Mouse (Mus musculus) heart, postnatal 0 days (tissue): ENCODE measurements at regions not wholly inside any gene's neighbourhood (a gene's known extent, or its start where the extent isn't known, plus 50 kb on each side); places are given as distances from the start of the nearest gene placed in this dataset.

Experiments
- ATAC-seq: fragments of 200-750 bp; cut with Nextera tagmentation; 2 replicates; pipeline ENCODE4 v1.8.0; 2017; ENCODE audit warnings: low read depth, moderate number of reproducible peaks, moderate library complexity; ENCODE audit not compliant: insufficient read depth
- DNase-seq: peaks from one replicate; pipeline ENCODE4 v3.0.0-alpha.2; 2016; ENCODE audit warnings: low spot score
- H3K27ac ChIP-seq: fragments of 300-500 bp; sonication (generic); 2 replicates; pipeline ENCODE4 v1.5.1; 2014; ENCODE audit warnings: low read depth, mild to moderate bottlenecking
- H3K27me3 ChIP-seq: fragments of 300-500 bp; sonication (generic); 2 replicates; pipeline ENCODE4 v1.6.1; 2014; ENCODE audit warnings: low read length, mixed read lengths; ENCODE audit not compliant: control insufficient read depth, insufficient read depth
- H3K36me3 ChIP-seq: fragments of 300-500 bp; sonication (generic); replicated peaks from 2 replicates; pipeline ENCODE4 v1.6.1; 2014; ENCODE audit warnings: low read length, mixed read lengths; ENCODE audit not compliant: control insufficient read depth, insufficient read depth
- H3K4me1 ChIP-seq: fragments of 300-500 bp; sonication (generic); 2 replicates; pipeline ENCODE4 v1.6.1; 2014; ENCODE audit warnings: antibody characterized with exemption; ENCODE audit not compliant: control insufficient read depth, insufficient read depth
- H3K4me2 ChIP-seq: fragments of 300-500 bp; sonication (generic); 2 replicates; pipeline ENCODE4 v1.6.1; 2014; ENCODE audit warnings: low read depth, mild to moderate bottlenecking, low read length, moderate library complexity
- H3K4me3 ChIP-seq: fragments of 300-500 bp; sonication (generic); 2 replicates; pipeline ENCODE4 v1.5.1; 2014; ENCODE audit warnings: low read depth, low read length
- H3K9ac ChIP-seq: fragments of 300-500 bp; sonication (generic); replicated peaks from 2 replicates; pipeline ENCODE4 v1.6.1; 2014; ENCODE audit warnings: low read depth, low read length, mixed read lengths
- H3K9me3 ChIP-seq: fragments of 300-500 bp; sonication (generic); replicated peaks from 2 replicates; pipeline ENCODE4 v1.6.1; 2016; ENCODE audit warnings: low read length; ENCODE audit not compliant: control insufficient read depth
- CTCF ChIP-seq: IDR thresholded peaks from 2 replicates; pipeline ENCODE4 v1.5.1; 2016; ENCODE audit warnings: antibody characterized with exemption, control low read depth, low read depth
- EP300 ChIP-seq: IDR thresholded peaks from 2 replicates; pipeline ENCODE4 v1.6.1; 2016; ENCODE audit warnings: antibody characterized with exemption, low read depth
- WGBS: fragments of 180-500 bp; shearing (Covaris S2); extraction: QIAGEN DNeasy Blood & Tissue Kit; methylation state at CpG from one replicate; pipeline ENCODE4 v1.1.7; 2014; 5-methylcytosine and 5-hydroxymethylcytosine counted together

DNA sequence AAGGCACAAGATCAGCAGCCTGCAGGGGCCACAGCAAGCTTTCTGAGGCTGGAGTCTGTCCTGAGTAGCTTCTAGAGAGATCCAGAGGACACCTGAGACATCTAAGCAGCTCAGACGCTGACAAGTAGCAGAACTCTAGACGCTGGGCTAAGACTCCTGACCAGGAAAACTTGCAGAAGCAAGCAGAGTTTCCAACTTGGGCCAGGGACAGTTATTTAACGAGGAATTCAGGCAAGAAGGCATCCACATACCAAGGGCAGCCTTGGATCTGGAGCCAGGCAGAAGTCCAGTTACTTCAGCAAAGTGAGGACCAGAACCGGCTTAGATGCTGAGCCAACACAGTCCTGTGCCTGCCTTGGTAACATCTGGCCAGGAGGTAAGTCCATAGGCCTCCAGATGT is 117.8 kb downstream of the Utp6 start:
- DNase-seq (no peak), ATAC-seq (no peak)
- WGBS = 76% methylated on average over 4 of the region's 4 CpGs
- Histone ChIP-seq H3K4me2 (no peak overlapping the region), H3K27me3 (no peaks in the 10 kb centered on the region), H3K4me3 (no peak overlapping the region), H3K4me1 (no peaks in the 10 kb centered on the region), H3K9me3 (no peaks in the 10 kb centered on the region), H3K36me3 (no peaks in the 10 kb centered on the region), H3K9ac (no peak overlapping the region), H3K27ac (no peak overlapping the region)
- TF ChIP-seq CTCF (no peak), EP300 (no peak)

DNA sequence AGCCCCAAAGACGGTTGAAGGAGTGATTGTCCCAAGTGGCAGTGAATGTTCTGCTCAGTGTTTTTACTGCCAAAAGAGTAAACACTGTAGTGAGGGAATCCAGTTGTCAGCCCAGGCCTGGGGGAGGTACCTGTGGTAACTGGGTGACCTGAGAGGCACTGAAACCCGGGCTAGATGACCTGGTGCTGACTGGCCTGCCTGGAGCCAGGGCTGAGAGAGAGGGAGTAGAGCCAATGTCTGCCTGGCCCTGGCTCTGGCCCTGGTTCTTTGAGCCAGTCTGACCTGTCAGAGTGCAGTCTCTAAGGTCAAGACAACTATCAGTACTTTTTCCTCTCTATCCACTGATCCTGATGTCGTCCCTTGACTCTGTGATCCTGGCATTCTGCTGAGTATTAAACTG is 119.2 kb downstream of the Utp6 start:
- no peak overlapping the region for H3K27ac ChIP-seq
- no peaks in the 10 kb centered on the region for H3K27me3 ChIP-seq
- DNase-seq (no peak), ATAC-seq (no peak)
- no peaks in the 10 kb centered on the region for H3K36me3 ChIP-seq
- WGBS = 54% methylated on average over 3 of the region's 3 CpGs
- H3K4me2 ChIP-seq = no peak overlapping the region
- TF ChIP-seq EP300 = no peak
- TF ChIP-seq CTCF = no peak
- no peaks in the 10 kb centered on the region for H3K4me1 ChIP-seq
- no peaks in the 10 kb centered on the region for H3K9me3 ChIP-seq
- no peak overlapping the region for H3K4me3 ChIP-seq
- H3K9ac ChIP-seq = no peak overlapping the region

DNA sequence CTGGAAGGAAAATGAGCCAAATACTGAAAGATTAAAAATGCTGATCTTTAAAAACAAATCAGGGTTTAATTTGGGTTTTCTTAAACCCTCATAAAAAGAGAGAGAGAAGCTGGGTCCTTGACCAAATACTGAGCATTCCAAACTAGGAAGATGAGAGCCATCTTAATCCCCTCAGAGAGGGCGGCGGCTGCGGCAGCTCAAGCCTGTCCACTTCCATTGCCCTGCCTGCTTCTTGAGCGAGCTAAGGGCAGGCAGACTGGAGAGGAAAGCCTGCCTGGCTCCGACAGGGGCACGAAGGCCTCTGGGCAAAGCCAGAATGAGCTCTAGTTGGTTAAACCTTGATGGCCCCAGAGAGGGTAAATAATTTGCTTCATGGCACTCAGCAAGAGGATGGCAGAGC is 122.2 kb downstream of the Utp6 start:
- Histone ChIP-seq H3K36me3 (no peaks in the 10 kb centered on the region), H3K27me3 (no peaks in the 10 kb centered on the region), H3K27ac (no peak overlapping the region), H3K4me2 (no peak overlapping the region), H3K4me3 (no peak overlapping the region), H3K4me1 (peaks cover 9% of the 10 kb centered on the region), H3K9me3 (no peaks in the 10 kb centered on the region), H3K9ac (no peak overlapping the region)
- WGBS = 83% methylated on average over 6 of the region's 6 CpGs
- no peak for ATAC-seq
- TF ChIP-seq EP300 = no peak
- TF ChIP-seq CTCF = no peak
- no peak for DNase-seq

DNA sequence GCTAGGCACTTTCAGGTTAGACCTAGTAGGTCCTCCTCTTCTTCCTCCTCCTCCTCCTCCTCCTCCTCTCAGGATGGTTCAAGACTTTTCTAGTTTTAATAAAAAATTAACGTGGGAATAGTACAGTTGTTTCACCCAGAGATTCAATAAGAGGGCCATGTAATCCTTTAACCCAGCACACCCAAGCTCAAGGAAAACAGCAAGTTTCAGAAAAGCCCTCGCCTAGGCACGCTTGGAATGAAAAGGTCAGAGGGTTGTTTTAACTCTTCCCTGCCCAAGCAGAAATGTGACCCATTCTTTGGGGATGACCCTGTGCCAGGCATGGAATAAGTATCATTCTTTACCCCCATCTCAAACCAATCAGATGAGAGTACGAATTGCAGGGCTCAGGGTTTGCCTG is 124.1 kb downstream of the Utp6 start:
- H3K27me3 ChIP-seq = no peaks in the 10 kb centered on the region
- no peak overlapping the region for H3K27ac ChIP-seq
- WGBS = 68% methylated on average over 4 of the region's 4 CpGs
- DNase-seq (no peak), ATAC-seq (no peak)
- no peak overlapping the region for H3K9ac ChIP-seq
- TF ChIP-seq EP300 = no peak
- TF ChIP-seq CTCF = no peak
- no peaks in the 10 kb centered on the region for H3K36me3 ChIP-seq
- no peak overlapping the region for H3K4me2 ChIP-seq
- H3K4me1 ChIP-seq = peaks cover 9% of the 10 kb centered on the region
- no peaks in the 10 kb centered on the region for H3K9me3 ChIP-seq
- no peak overlapping the region for H3K4me3 ChIP-seq

DNA sequence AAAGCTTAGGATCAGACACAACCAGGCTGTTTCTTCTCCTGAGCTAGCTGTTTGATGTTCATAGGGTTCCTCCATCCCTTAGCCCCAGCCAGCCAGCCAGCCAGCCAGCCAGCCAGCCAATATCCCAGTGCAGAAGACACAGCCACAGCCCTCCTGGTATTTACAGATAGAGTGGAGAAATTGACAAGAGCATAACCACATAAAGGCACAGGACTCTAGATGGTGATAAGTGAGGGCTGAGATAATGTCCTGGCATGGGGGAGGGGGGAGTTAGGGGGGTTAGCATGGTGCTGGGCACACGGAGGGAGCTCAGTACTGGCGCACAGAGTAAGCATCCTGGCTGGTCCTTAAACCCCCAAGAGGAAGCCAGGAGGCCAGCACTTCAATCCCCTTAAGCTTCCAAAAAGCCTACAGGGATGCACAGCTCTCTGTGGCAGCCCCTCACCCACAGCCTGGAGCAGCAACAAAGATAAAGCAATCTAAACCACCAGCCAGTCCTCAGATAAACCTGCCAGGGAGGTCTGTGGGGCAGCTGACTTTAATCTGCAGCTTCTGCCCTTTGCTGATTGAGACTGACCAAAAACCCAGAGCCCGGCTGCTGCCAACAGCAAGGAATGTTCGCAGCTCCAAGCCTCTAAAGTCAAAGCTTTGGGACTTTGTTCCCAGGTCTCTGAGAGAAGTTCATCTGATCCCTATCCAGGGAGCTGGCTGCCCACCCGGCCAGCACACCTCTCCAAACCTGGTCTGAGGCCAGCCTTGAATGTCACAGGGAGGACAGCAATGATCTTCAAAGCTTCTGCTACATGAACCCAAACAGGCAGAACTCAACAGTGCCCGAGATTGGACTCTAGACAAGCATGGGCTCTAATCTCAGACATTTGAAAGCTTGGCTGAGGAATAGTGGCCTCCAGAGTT is 124.9 kb downstream of the Utp6 start:
- H3K9ac ChIP-seq = no peak overlapping the region
- ATAC-seq = no peak; the same call in 1 of the 2 replicates
- TF ChIP-seq EP300 (no peak), CTCF (no peak)
- no peaks in the 10 kb centered on the region for H3K36me3 ChIP-seq
- H3K4me1 ChIP-seq = peaks cover 9% of the 10 kb centered on the region
- DNase-seq = no peak
- H3K9me3 ChIP-seq = no peaks in the 10 kb centered on the region
- peak overlapping the region; percentile 18; the same call in 1 of the 2 replicates for H3K27ac ChIP-seq
- H3K4me2 ChIP-seq = peak overlapping the region; percentile 4; the same call in 1 of the 2 replicates
- no peaks in the 10 kb centered on the region for H3K27me3 ChIP-seq
- 18% methylated on average over 6 of the region's 6 CpGs for WGBS
- no peak overlapping the region for H3K4me3 ChIP-seq
